Mouse (Mus musculus) adrenal gland, adult 10 weeks (tissue): ENCODE results near the gene 9130204L05Rik. TPM values are rescaled to one million over a fixed set of nuclear protein-coding genes. Genes with fewer than 3 reads are reported as not detected.

ENCODE experiments used
- polyA plus RNA-seq: library from polyadenylated mRNA; stranded (reverse); fragments of 350-450 nt; fragmentation: Illumina TruSeq; extraction: RNeasy Lipid Tissue Mini Kit (QIAGEN cat#74804); gene quantifications from one replicate; pipeline ENCODE4 v1.2.3, GENCODE M21; 2014; ENCODE audit warnings: low read depth, low replicate concordance

9130204L05Rik gene
- not detected for polyA plus RNA-seq

GRCm38 (mm10) chr3:91090703-91091102 lies at the start of gene 9130204L05Rik:
Gene 9130204L05Rik (minus strand): TSS chr3:91090803.

